7 mouse cellular contexts compared by ENCODE assay signal in the genomic region with DNA sequence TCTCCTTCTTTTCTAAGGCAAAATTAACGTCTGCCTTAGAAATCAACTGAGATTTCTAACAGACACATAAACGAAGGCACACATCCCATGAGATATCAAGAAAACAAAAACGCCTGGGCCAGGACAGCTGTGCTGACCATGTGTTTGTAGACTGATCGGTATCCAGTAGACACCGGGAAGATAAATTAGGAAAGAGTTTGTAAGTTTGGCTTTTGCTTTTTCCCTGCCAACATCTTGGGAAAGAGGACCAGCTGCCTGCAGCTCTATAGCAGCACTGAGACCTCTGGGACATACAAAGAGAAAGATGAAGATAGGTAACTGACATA. TPM values are rescaled to one million over a fixed set of nuclear protein-coding genes. Genes with fewer than 3 reads are reported as not detected.
DNase-seq lines count a peak whose midpoint lies in the region; ATAC-seq lines count a peak whose summit lies in the region.

No protein-coding gene starts in this region.

- H3K4me3 ChIP-seq in forebrain, embryonic 10.5 days: peak overlapping the region; percentile 63
- H3K4me3 ChIP-seq in limb, embryonic 12.5 days (replicated peaks): peak overlapping the region; percentile 61
- H3K4me3 ChIP-seq in stomach, embryonic 15.5 days (replicated peaks): peak overlapping the region; percentile 61

- no peak for ATAC-seq in limb, embryonic 12.5 days (ENCODE audit: insufficient number of reproducible peaks, insufficient read depth, low FRiP score, low TSS enrichment, low read depth)
- ATAC-seq in stomach, embryonic 15.5 days (ENCODE audit: insufficient read depth, low FRiP score, low read depth): no peak

- peaks cover 31% of the 10 kb centered on the region for H3K36me3 ChIP-seq in forebrain, embryonic 10.5 days (replicated peaks)
- peaks cover 28% of the 10 kb centered on the region for H3K36me3 ChIP-seq in limb, embryonic 12.5 days
- H3K36me3 ChIP-seq in stomach, embryonic 15.5 days: peaks cover 18% of the 10 kb centered on the region

- H3K4me1 ChIP-seq in forebrain, embryonic 10.5 days: peaks cover 19% of the 10 kb centered on the region
- H3K4me1 ChIP-seq in limb, embryonic 12.5 days (replicated peaks): peaks cover 22% of the 10 kb centered on the region
- peaks cover 8% of the 10 kb centered on the region for H3K4me1 ChIP-seq in stomach, embryonic 15.5 days

- WGBS in forebrain, embryonic 10.5 days: 59% methylated on average over 5 of the region's 5 CpGs
- WGBS in limb, embryonic 12.5 days: 53% methylated on average over 5 of the region's 5 CpGs
- 24% methylated on average over 5 of the region's 5 CpGs for WGBS in stomach, embryonic 15.5 days

- peak overlapping the region; percentile 45; the same call in 1 of the 2 replicates for H3K9ac ChIP-seq in limb, embryonic 12.5 days (replicated peaks)
- H3K9ac ChIP-seq in stomach, embryonic 15.5 days: no peak overlapping the region

- H3K27ac ChIP-seq in forebrain, embryonic 10.5 days: peak overlapping the region; percentile 89
- 0 out of 2 replicates have a peak overlapping the region, but pooled peaks have one; percentile 42 for H3K27ac ChIP-seq in limb, embryonic 12.5 days
- H3K27ac ChIP-seq in stomach, embryonic 15.5 days: no peak overlapping the region; the same call in 1 of the 2 replicates

- DNase-seq in lung, postnatal 10 days: peak; percentile 18
- DNase-seq in lung, postnatal 14 days: no peak
- DNase-seq in forebrain, embryonic 10.5 days (ENCODE audit: extremely low spot score, low spot score): no peak
- no peak for DNase-seq in gastrocnemius, postnatal 25 days
- no peak for DNase-seq in layer of hippocampus, postnatal 14 days (ENCODE audit: low spot score in 2 of 2)

- H3K4me2 ChIP-seq in limb, embryonic 12.5 days: peak overlapping the region; percentile 79
- peak overlapping the region; percentile 59 for H3K4me2 ChIP-seq in stomach, embryonic 15.5 days

- H3K9me3 ChIP-seq in forebrain, embryonic 10.5 days: no peaks in the 10 kb centered on the region
- no peaks in the 10 kb centered on the region for H3K9me3 ChIP-seq in limb, embryonic 12.5 days
- H3K9me3 ChIP-seq in stomach, embryonic 15.5 days: no peaks in the 10 kb centered on the region

- no peaks in the 10 kb centered on the region for H3K27me3 ChIP-seq in forebrain, embryonic 10.5 days (ENCODE audit: poor library complexity, severe bottlenecking)
- no peaks in the 10 kb centered on the region for H3K27me3 ChIP-seq in limb, embryonic 12.5 days
- no peaks in the 10 kb centered on the region for H3K27me3 ChIP-seq in stomach, embryonic 15.5 days (replicated peaks)

RNA-seq across cellular contexts. Expression of gene Dlgap5, which starts 0.4 kb away (rescaled TPM):
- 86.4 and 88.0 TPM in 2 replicates for polyA plus RNA-seq in forebrain, embryonic 10.5 days (2016; fragmentation: Nextera tagmentation; extraction: Ambion mirVana)
- 69.0 and 71.0 TPM in 2 replicates for polyA plus RNA-seq in limb, embryonic 12.5 days (2016; fragmentation: Nextera tagmentation; extraction: Ambion mirVana)
- polyA plus RNA-seq in stomach, embryonic 15.5 days (2015; fragmentation: Nextera tagmentation; extraction: Ambion mirVana): 37.2 and 40.6 TPM in 2 replicates
- under 1 TPM; 0.33 to 0.59 TPM for total RNA-seq in gastrocnemius, postnatal 25 days (2021)
- 1 to 10 TPM; 1.6 to 1.7 TPM for total RNA-seq in layer of hippocampus, postnatal 14 days (2021)

RNA-seq across cellular contexts. Expression of gene Fbxo34, which starts 31.6 kb away (rescaled TPM):
- 26.5 and 28.4 TPM in 2 replicates for polyA plus RNA-seq in forebrain, embryonic 10.5 days (2016; fragmentation: Nextera tagmentation; extraction: Ambion mirVana)
- 27.2 and 28.1 TPM in 2 replicates for polyA plus RNA-seq in limb, embryonic 12.5 days (2016; fragmentation: Nextera tagmentation; extraction: Ambion mirVana)
- polyA plus RNA-seq in stomach, embryonic 15.5 days (2015; fragmentation: Nextera tagmentation; extraction: Ambion mirVana): 20.0 and 23.3 TPM in 2 replicates
- 10 to 100 TPM in 1 of 2 experiments, 1 to 10 TPM in 1; 10.0 to 11.1 TPM for total RNA-seq in gastrocnemius, postnatal 25 days (2021)
- total RNA-seq in layer of hippocampus, postnatal 14 days (2021): 10 to 100 TPM; 72.5 to 87.0 TPM

RNA-seq across cellular contexts. Expression of gene Lgals3, which starts 51.1 kb away (rescaled TPM):
- polyA plus RNA-seq in forebrain, embryonic 10.5 days (2016; fragmentation: Nextera tagmentation; extraction: Ambion mirVana): 0.20 and 0.29 TPM in 2 replicates
- polyA plus RNA-seq in limb, embryonic 12.5 days (2016; fragmentation: Nextera tagmentation; extraction: Ambion mirVana): 0.87 and 4.3 TPM in 2 replicates
- 42.7 and 58.3 TPM in 2 replicates for polyA plus RNA-seq in stomach, embryonic 15.5 days (2015; fragmentation: Nextera tagmentation; extraction: Ambion mirVana)
- total RNA-seq in gastrocnemius, postnatal 25 days (2021): 1 to 10 TPM; 1.8 to 5.1 TPM
- total RNA-seq in layer of hippocampus, postnatal 14 days (2021): 1 to 10 TPM; 1.1 to 2.4 TPM
